Mouse (Mus musculus): ENCODE results near the gene Cdkal1. TPM values are rescaled to one million over a fixed set of nuclear protein-coding genes. Genes with fewer than 3 reads are reported as not detected.

Gene Cdkal1
- polyA plus RNA-seq, 1 experiment from 2014 or later: 29.0 TPM

GRCm38 (mm10) chr13:29503147-29504044 is 352.1 kb downstream of the Cdkal1 start:
- 79% methylated on average over 6 of the region's 6 CpGs for WGBS
- DNase-seq (ENCODE audit: low spot score): no peak

DNA sequence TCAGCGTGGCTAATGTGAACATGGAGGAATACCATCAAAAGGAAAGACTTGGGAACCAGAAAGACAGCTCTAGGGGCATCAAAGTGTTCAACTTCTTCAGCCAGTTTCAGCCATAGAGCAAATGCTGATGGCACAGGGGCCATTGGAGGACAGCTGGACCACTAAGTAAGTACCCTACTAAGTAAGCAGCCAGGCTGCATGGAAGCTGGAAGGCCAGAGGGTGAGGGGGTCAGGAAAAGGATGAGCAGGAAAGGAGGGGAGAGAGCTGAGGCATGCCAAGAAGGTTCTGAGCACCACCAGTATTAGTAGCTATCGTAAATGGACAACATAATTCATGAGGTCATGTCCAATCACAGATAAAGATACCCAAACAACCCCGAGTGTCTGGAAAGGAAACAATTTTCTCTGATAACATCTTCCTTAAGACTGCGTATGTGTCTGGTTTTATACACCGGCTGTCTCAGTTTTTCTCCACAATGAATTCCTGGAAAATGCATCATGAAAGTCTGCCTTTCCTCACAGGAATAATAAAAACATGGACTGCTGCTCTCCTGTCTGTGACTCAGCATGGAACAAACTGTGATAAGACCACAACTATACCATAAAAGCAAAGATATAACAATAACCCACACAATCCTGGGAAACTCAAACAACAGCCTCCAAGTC is 352.9 kb downstream of the Cdkal1 start:
- Histone ChIP-seq H3K4me2 (replicated peaks; ENCODE audit: low read depth, low read length) (no peak overlapping the region), H3K27me3 (ENCODE audit: control insufficient read depth, insufficient read depth, low read length) (no peaks in the 10 kb centered on the region), H3K27ac (ENCODE audit: low read depth, low read length) (no peak overlapping the region), H3K36me3 (ENCODE audit: control insufficient read depth, insufficient read depth, low read length) (no peaks in the 10 kb centered on the region), H3K4me3 (ENCODE audit: low read depth, low read length) (no peak overlapping the region), H3K9ac (ENCODE audit: low read depth, low read length) (no peak overlapping the region), H3K9me3 (ENCODE audit: control insufficient read depth, low read length) (no peaks in the 10 kb centered on the region), H3K4me1 (replicated peaks; ENCODE audit: control insufficient read depth, insufficient read depth, low read length) (no peaks in the 10 kb centered on the region)
- 89% methylated on average over 5 of the region's 5 CpGs for WGBS
- no peak for DNase-seq (ENCODE audit: low spot score)
- ATAC-seq (ENCODE audit: low FRiP score): no peak

More at GRCm38 (mm10) chr13:29503147-29504044, 352.1 kb downstream of the Cdkal1 start:
- no peak overlapping the region for H3K27ac ChIP-seq (ENCODE audit: low read depth, low read length)
- ATAC-seq (ENCODE audit: low FRiP score): no peak
- H3K4me1 ChIP-seq (replicated peaks; ENCODE audit: control insufficient read depth, insufficient read depth, low read length): no peaks in the 10 kb centered on the region
- H3K36me3 ChIP-seq (ENCODE audit: control insufficient read depth, insufficient read depth, low read length): no peaks in the 10 kb centered on the region
- no peak overlapping the region for H3K4me2 ChIP-seq (replicated peaks; ENCODE audit: low read depth, low read length)
- H3K4me3 ChIP-seq (ENCODE audit: low read depth, low read length): no peak overlapping the region
- H3K9me3 ChIP-seq (ENCODE audit: control insufficient read depth, low read length): no peaks in the 10 kb centered on the region
- no peak overlapping the region for H3K9ac ChIP-seq (ENCODE audit: low read depth, low read length)
- no peaks in the 10 kb centered on the region for H3K27me3 ChIP-seq (ENCODE audit: control insufficient read depth, insufficient read depth, low read length)

GRCm38 (mm10) chr13:29501173-29501572 is 354.3 kb downstream of the Cdkal1 start:
- ATAC-seq (ENCODE audit: low FRiP score) (no peak), DNase-seq (ENCODE audit: low spot score) (no peak)
- H3K27ac ChIP-seq (ENCODE audit: low read depth, low read length): no peak overlapping the region
- no peak overlapping the region for H3K4me2 ChIP-seq (replicated peaks; ENCODE audit: low read depth, low read length)
- no peak overlapping the region for H3K4me3 ChIP-seq (ENCODE audit: low read depth, low read length)
- WGBS: 67% methylated on average over 2 of the region's 2 CpGs
- H3K4me1 ChIP-seq (replicated peaks; ENCODE audit: control insufficient read depth, insufficient read depth, low read length): no peaks in the 10 kb centered on the region
- no peaks in the 10 kb centered on the region for H3K36me3 ChIP-seq (ENCODE audit: control insufficient read depth, insufficient read depth, low read length)
- H3K9me3 ChIP-seq (ENCODE audit: control insufficient read depth, low read length): no peaks in the 10 kb centered on the region
- no peaks in the 10 kb centered on the region for H3K27me3 ChIP-seq (ENCODE audit: control insufficient read depth, insufficient read depth, low read length)
- no peak overlapping the region for H3K9ac ChIP-seq (ENCODE audit: low read depth, low read length)

- no peaks in the 10 kb centered on the region for H3K36me3 ChIP-seq (ENCODE audit: control insufficient read depth, insufficient read depth, low read length)
- H3K27me3 ChIP-seq (ENCODE audit: control insufficient read depth, insufficient read depth, low read length): no peaks in the 10 kb centered on the region
- no peak overlapping the region for H3K4me2 ChIP-seq (replicated peaks; ENCODE audit: low read depth, low read length)
- ATAC-seq (ENCODE audit: low FRiP score): no peak
- H3K4me1 ChIP-seq (replicated peaks; ENCODE audit: control insufficient read depth, insufficient read depth, low read length): no peaks in the 10 kb centered on the region
- no peak overlapping the region for H3K4me3 ChIP-seq (ENCODE audit: low read depth, low read length)
- DNase-seq (ENCODE audit: low spot score): no peak
- H3K9me3 ChIP-seq (ENCODE audit: control insufficient read depth, low read length): no peaks in the 10 kb centered on the region
- 73% methylated on average over 2 of the region's 2 CpGs for WGBS
- H3K27ac ChIP-seq (ENCODE audit: low read depth, low read length): no peak overlapping the region
- H3K9ac ChIP-seq (ENCODE audit: low read depth, low read length): no peak overlapping the region
Measured at GRCm38 (mm10) chr13:29499750-29500149, 355.7 kb downstream of the Cdkal1 start.

GRCm38 (mm10) chr13:29497286-29497685 is 358.2 kb downstream of the Cdkal1 start:
- no peak overlapping the region for H3K4me3 ChIP-seq (ENCODE audit: low read depth, low read length)
- 90% methylated on average over 7 of the region's 7 CpGs for WGBS
- H3K27ac ChIP-seq (ENCODE audit: low read depth, low read length): no peak overlapping the region
- no peak overlapping the region for H3K4me2 ChIP-seq (replicated peaks; ENCODE audit: low read depth, low read length)
- DNase-seq (ENCODE audit: low spot score) (no peak), ATAC-seq (ENCODE audit: low FRiP score) (no peak)
- H3K27me3 ChIP-seq (ENCODE audit: control insufficient read depth, insufficient read depth, low read length): no peaks in the 10 kb centered on the region
- no peak overlapping the region for H3K9ac ChIP-seq (ENCODE audit: low read depth, low read length)
- no peaks in the 10 kb centered on the region for H3K9me3 ChIP-seq (ENCODE audit: control insufficient read depth, low read length)
- H3K36me3 ChIP-seq (ENCODE audit: control insufficient read depth, insufficient read depth, low read length): no peaks in the 10 kb centered on the region
- no peaks in the 10 kb centered on the region for H3K4me1 ChIP-seq (replicated peaks; ENCODE audit: control insufficient read depth, insufficient read depth, low read length)

DNA sequence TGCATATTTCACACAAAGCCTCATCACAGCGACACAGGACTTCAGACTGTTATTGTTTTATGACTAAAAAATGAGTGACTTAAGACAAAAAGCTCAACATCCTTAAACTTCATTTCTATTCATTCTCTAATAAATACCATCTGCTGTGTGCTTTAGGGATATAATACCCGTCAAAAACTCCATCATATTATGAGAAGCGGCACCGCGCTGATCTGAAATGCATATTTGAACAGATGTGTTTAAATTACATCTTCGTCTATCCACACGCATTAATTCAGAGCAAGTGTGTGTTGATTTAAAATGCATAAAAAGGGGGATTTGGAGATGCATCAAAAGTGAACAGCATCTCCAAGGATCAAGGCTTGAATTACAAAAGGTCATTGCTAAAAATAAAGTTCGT is 365.1 kb downstream of the Cdkal1 start:
- no peak for ATAC-seq (ENCODE audit: low FRiP score)
- WGBS: 80% methylated on average over 8 of the region's 8 CpGs
- no peaks in the 10 kb centered on the region for H3K36me3 ChIP-seq (ENCODE audit: control insufficient read depth, insufficient read depth, low read length)

DNA sequence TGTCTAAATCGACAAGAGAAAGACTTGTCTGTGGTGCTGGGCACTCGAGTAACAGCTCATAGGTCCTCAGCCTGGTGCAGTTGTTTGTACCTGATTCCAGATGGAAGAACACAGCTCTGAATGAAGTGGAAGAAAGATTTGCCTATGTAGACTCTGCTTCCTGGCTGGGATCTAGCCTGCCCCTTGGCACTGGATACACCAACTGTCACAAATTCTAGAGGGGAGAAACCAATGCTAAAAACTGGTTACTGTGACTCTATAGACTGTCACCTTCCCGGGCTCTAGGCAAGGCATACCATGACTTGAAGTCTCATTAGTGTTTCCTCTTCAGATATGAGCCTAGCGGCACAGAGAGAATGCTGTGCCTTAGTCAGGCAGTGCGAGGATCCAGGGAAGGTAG is 366.0 kb downstream of the Cdkal1 start:
- Histone ChIP-seq H3K27ac (ENCODE audit: low read depth, low read length) (no peak overlapping the region), H3K4me1 (replicated peaks; ENCODE audit: control insufficient read depth, insufficient read depth, low read length) (no peaks in the 10 kb centered on the region; the same call in 1 of the 2 replicates), H3K9ac (ENCODE audit: low read depth, low read length) (no peak overlapping the region), H3K9me3 (ENCODE audit: control insufficient read depth, low read length) (no peaks in the 10 kb centered on the region), H3K27me3 (ENCODE audit: control insufficient read depth, insufficient read depth, low read length) (no peaks in the 10 kb centered on the region), H3K36me3 (ENCODE audit: control insufficient read depth, insufficient read depth, low read length) (no peaks in the 10 kb centered on the region), H3K4me2 (replicated peaks; ENCODE audit: low read depth, low read length) (no peak overlapping the region), H3K4me3 (ENCODE audit: low read depth, low read length) (no peak overlapping the region)
- ATAC-seq (ENCODE audit: low FRiP score): no peak
- no peak for DNase-seq (ENCODE audit: low spot score)
- 92% methylated on average over 5 of the region's 5 CpGs for WGBS

More for the DNA sequence above, 365.1 kb downstream of the Cdkal1 start:
- H3K9ac ChIP-seq (ENCODE audit: low read depth, low read length): no peak overlapping the region
- no peak overlapping the region for H3K27ac ChIP-seq (ENCODE audit: low read depth, low read length)
- no peak overlapping the region for H3K4me2 ChIP-seq (replicated peaks; ENCODE audit: low read depth, low read length)
- H3K27me3 ChIP-seq (ENCODE audit: control insufficient read depth, insufficient read depth, low read length): no peaks in the 10 kb centered on the region
- H3K9me3 ChIP-seq (ENCODE audit: control insufficient read depth, low read length): no peaks in the 10 kb centered on the region
- no peak overlapping the region for H3K4me3 ChIP-seq (ENCODE audit: low read depth, low read length)
- no peaks in the 10 kb centered on the region; the same call in 1 of the 2 replicates for H3K4me1 ChIP-seq (replicated peaks; ENCODE audit: control insufficient read depth, insufficient read depth, low read length)
- DNase-seq (ENCODE audit: low spot score): no peak

GRCm38 (mm10) chr13:29486709-29487108 is 368.8 kb downstream of the Cdkal1 start:
- no peaks in the 10 kb centered on the region for H3K27me3 ChIP-seq (ENCODE audit: control insufficient read depth, insufficient read depth, low read length)
- H3K36me3 ChIP-seq (ENCODE audit: control insufficient read depth, insufficient read depth, low read length): no peaks in the 10 kb centered on the region
- no peaks in the 10 kb centered on the region for H3K9me3 ChIP-seq (ENCODE audit: control insufficient read depth, low read length)
- H3K4me2 ChIP-seq (replicated peaks; ENCODE audit: low read depth, low read length): no peak overlapping the region
- ATAC-seq (ENCODE audit: low FRiP score): no peak
- H3K27ac ChIP-seq (ENCODE audit: low read depth, low read length): no peak overlapping the region
- no peak overlapping the region for H3K9ac ChIP-seq (ENCODE audit: low read depth, low read length)
- no peak overlapping the region for H3K4me3 ChIP-seq (ENCODE audit: low read depth, low read length)
- H3K4me1 ChIP-seq (replicated peaks; ENCODE audit: control insufficient read depth, insufficient read depth, low read length): no peaks in the 10 kb centered on the region; the same call in 1 of the 2 replicates
- no peak for DNase-seq (ENCODE audit: low spot score)
- 62% methylated on average over 3 of the region's 3 CpGs for WGBS

Data from hindbrain, embryonic 11.5 days (tissue).